18 mouse cellular contexts compared by ENCODE assay signal in genomic region chr6:55565260-55566209, GRCm38 (mm10).
DNase-seq lines count a peak whose midpoint lies in the region; ATAC-seq and TF ChIP-seq lines count a peak whose summit lies in the region.
"Had no signal": no experiment of that assay in that cellular context is flagged by ENCODE, and none has a peak within 500 bp of the region (broad histone marks: within the 10 kb centered on the region; RNA-seq: fewer than 3 reads in every experiment).

No protein-coding gene starts in this region.

- WGBS in forebrain, embryonic 14.5 days = 67% methylated on average over 14 of the region's 14 CpGs
- 77% methylated on average over 14 of the region's 14 CpGs for WGBS in forebrain, embryonic 12.5 days
- WGBS in midbrain, embryonic 16.5 days = 49% methylated on average over 14 of the region's 14 CpGs
- 86% methylated on average over 14 of the region's 14 CpGs for WGBS in midbrain, embryonic 10.5 days

- no peak overlapping the region for H3K4me2 ChIP-seq in forebrain, embryonic 14.5 days (ENCODE audit: low read length)
- H3K4me2 ChIP-seq in forebrain, embryonic 12.5 days = no peak overlapping the region
- H3K4me2 ChIP-seq in midbrain, embryonic 16.5 days (ENCODE audit: low read length) = no peak overlapping the region
- H3K4me2 ChIP-seq: embryonic facial prominence, embryonic 13.5 days; heart, embryonic 13.5 days; hindbrain, embryonic 12.5 days had no signal

- no peak overlapping the region for H3K4me3 ChIP-seq in forebrain, embryonic 14.5 days (ENCODE audit: low read depth, low read length)
- no peak overlapping the region for H3K4me3 ChIP-seq in forebrain, embryonic 12.5 days (replicated peaks)
- no peak overlapping the region for H3K4me3 ChIP-seq in layer of hippocampus, adult 2 months
- H3K4me3 ChIP-seq in midbrain, embryonic 16.5 days (ENCODE audit: low read depth, low read length) = no peak overlapping the region
- no peak overlapping the region for H3K4me3 ChIP-seq in midbrain, embryonic 10.5 days
- H3K4me3 ChIP-seq: embryonic facial prominence, embryonic 13.5 days; gastrocnemius, adult 2 months; heart, embryonic 13.5 days; hindbrain, embryonic 12.5 days had no signal

- no peak for TF ChIP-seq CTCF in layer of hippocampus, adult 2 months (conservative IDR thresholded peaks at IDR 0.05)

- H3K36me3 ChIP-seq in forebrain, embryonic 14.5 days (ENCODE audit: control insufficient read depth, insufficient read depth, low read length) = no peaks in the 10 kb centered on the region
- H3K36me3 ChIP-seq in forebrain, embryonic 12.5 days (replicated peaks) = no peaks in the 10 kb centered on the region
- H3K36me3 ChIP-seq in midbrain, embryonic 16.5 days (ENCODE audit: control insufficient read depth, insufficient read depth, low read length) = no peaks in the 10 kb centered on the region
- no peaks in the 10 kb centered on the region for H3K36me3 ChIP-seq in midbrain, embryonic 10.5 days
- H3K36me3 ChIP-seq: embryonic facial prominence, embryonic 13.5 days; heart, embryonic 13.5 days; hindbrain, embryonic 12.5 days had no signal

- H3K27me3 ChIP-seq in forebrain, embryonic 14.5 days (replicated peaks; ENCODE audit: control insufficient read depth, insufficient read depth, low read length) = no peaks in the 10 kb centered on the region
- H3K27me3 ChIP-seq in forebrain, embryonic 12.5 days = no peaks in the 10 kb centered on the region
- no peaks in the 10 kb centered on the region for H3K27me3 ChIP-seq in midbrain, embryonic 16.5 days (ENCODE audit: control insufficient read depth, insufficient read depth, low read depth, low read length)
- no peaks in the 10 kb centered on the region for H3K27me3 ChIP-seq in midbrain, embryonic 10.5 days (ENCODE audit: low read depth, poor library complexity, severe bottlenecking)
- H3K27me3 ChIP-seq: embryonic facial prominence, embryonic 13.5 days; heart, embryonic 13.5 days; hindbrain, embryonic 12.5 days had no signal

- 0 out of 2 replicates have a peak, but pooled peaks cover 3% of the 10 kb centered on the region for H3K4me1 ChIP-seq in forebrain, embryonic 14.5 days (ENCODE audit: control insufficient read depth, insufficient read depth, low read length)
- H3K4me1 ChIP-seq in forebrain, embryonic 12.5 days = no peaks in the 10 kb centered on the region
- no peaks in the 10 kb centered on the region for H3K4me1 ChIP-seq in midbrain, embryonic 16.5 days (ENCODE audit: control insufficient read depth, insufficient read depth, low read length)
- H3K4me1 ChIP-seq in midbrain, embryonic 10.5 days = no peaks in the 10 kb centered on the region
- H3K4me1 ChIP-seq: heart, embryonic 13.5 days; hindbrain, embryonic 12.5 days had no signal

- intact Hi-C loops in left cerebral cortex, postnatal 36 days (cut with DNase I) = loop anchor here (10.0 kb wide), 1 partner anchor 239 kb away; no protein-coding TSS in a partner anchor

- peak; percentile 81 for ATAC-seq in forebrain, embryonic 14.5 days
- ATAC-seq in forebrain, embryonic 12.5 days (ENCODE audit: low FRiP score) = no peak
- ATAC-seq in midbrain, embryonic 16.5 days = no peak
- ATAC-seq: hindbrain, embryonic 16.5 days; inflammation-experienced regulatory T-cells, adult 6 months had no signal

- H3K9me3 ChIP-seq in forebrain, embryonic 14.5 days (replicated peaks; ENCODE audit: control insufficient read depth, low read length) = no peaks in the 10 kb centered on the region
- no peaks in the 10 kb centered on the region for H3K9me3 ChIP-seq in forebrain, embryonic 12.5 days
- H3K9me3 ChIP-seq in midbrain, embryonic 16.5 days (replicated peaks; ENCODE audit: control insufficient read depth, low read length, poor library complexity, severe bottlenecking) = no peaks in the 10 kb centered on the region
- no peaks in the 10 kb centered on the region for H3K9me3 ChIP-seq in midbrain, embryonic 10.5 days (replicated peaks)
- H3K9me3 ChIP-seq: embryonic facial prominence, embryonic 13.5 days; heart, embryonic 13.5 days; hindbrain, embryonic 12.5 days had no signal

- H3K9ac ChIP-seq in forebrain, embryonic 14.5 days (ENCODE audit: low read length) = no peak overlapping the region
- H3K9ac ChIP-seq in forebrain, embryonic 12.5 days = no peak overlapping the region
- no peak overlapping the region for H3K9ac ChIP-seq in midbrain, embryonic 16.5 days (ENCODE audit: low read depth, low read length)
- H3K9ac ChIP-seq: embryonic facial prominence, embryonic 13.5 days; heart, embryonic 13.5 days; hindbrain, embryonic 12.5 days had no signal

- DNase-seq in forebrain, embryonic 14.5 days (ENCODE audit: low spot score) = peak; percentile 84
- peak in 1 of 2 experiments; percentile 19 for DNase-seq in layer of hippocampus, adult 2 months (ENCODE audit: low spot score in 2 of 2)
- DNase-seq in layer of hippocampus, adult 11-12 months (ENCODE audit: low spot score) = no peak
- DNase-seq in midbrain, embryonic 10.5 days (ENCODE audit: low spot score) = no peak
- no peak for DNase-seq in thymus, adult 18-20 months
- DNase-seq in left cerebral cortex, postnatal 36 days (ENCODE audit: low spot score in 2 of 2) = no peak
- DNase-seq: cerebellum, adult 18-20 months; cerebellum, adult 9-11 months; cerebellum, postnatal 36 days; gastrocnemius, adult 2 months; gastrocnemius, postnatal 25 days had no signal

- peak overlapping the region; percentile 53 for H3K27ac ChIP-seq in forebrain, embryonic 14.5 days (ENCODE audit: low read depth, low read length)
- H3K27ac ChIP-seq in forebrain, embryonic 12.5 days = no peak overlapping the region
- peak overlapping the region; percentile 8; the same call in 1 of the 2 replicates for H3K27ac ChIP-seq in layer of hippocampus, adult 2 months
- H3K27ac ChIP-seq in midbrain, embryonic 16.5 days (ENCODE audit: low read length) = peak overlapping the region; percentile 38; the same call in 1 of the 2 replicates
- no peak overlapping the region for H3K27ac ChIP-seq in midbrain, embryonic 10.5 days (replicated peaks)
- H3K27ac ChIP-seq: embryonic facial prominence, embryonic 13.5 days; gastrocnemius, adult 2 months; heart, embryonic 13.5 days; hindbrain, embryonic 12.5 days had no signal

Comparison
In these comparisons a context has a peak if more than half of its experiments do, and no peak if none do; other contexts are left out.
1. H3K27ac ChIP-seq: peak in forebrain, embryonic 14.5 days (single experiment), layer of hippocampus, adult 2 months (single experiment) and midbrain, embryonic 16.5 days (single experiment); none in forebrain, embryonic 12.5 days (single experiment) and midbrain, embryonic 10.5 days (single experiment).